Mouse (Mus musculus): ENCODE data around the gene Msl1. TPM values are rescaled to one million over a fixed set of nuclear protein-coding genes. Genes with fewer than 3 reads are reported as not detected.

The Msl1 gene
- total and polyA plus RNA-seq, 3 experiments, result 25.9 to 58.1 (median 27.3) TPM

DNA sequence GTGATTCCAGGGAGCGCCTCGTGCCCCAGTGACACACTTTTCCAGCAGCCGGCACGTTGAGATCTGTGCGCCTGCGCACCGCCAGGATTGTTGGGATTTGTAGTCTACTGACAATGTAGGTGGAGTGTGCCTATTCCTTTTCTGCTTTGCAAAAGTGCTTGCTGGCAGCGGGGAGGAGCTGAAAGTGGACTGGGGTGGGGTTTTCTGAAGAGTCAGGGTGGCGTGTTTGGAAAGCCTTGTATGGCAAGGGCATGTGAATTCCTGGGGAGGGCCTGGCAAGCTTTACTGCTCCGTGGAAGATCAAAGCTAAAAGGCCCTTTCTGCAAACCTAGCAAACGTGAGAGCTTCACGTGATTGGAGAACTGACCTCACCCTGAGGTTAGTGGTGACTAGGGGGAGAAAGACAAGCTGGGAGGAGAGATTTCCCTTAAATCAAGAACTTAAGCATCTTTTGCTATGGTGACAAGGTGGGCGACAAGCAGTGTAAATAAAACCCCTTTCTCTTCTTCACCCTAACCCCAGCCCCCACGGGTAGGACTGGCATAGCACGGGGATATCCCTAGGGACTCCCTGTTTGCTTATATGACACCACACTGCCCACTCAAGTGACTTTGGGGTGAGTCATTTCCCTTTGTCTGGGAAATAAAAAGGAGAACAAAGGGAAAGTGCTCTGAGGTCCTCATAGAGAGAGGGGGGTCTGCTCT lies 19.8 kb upstream of the Msl1 start:
- Histone ChIP-seq H3K9ac (ENCODE audit: insufficient read depth, low read depth) (no peak overlapping the region), H3K4me1 (ENCODE audit: control insufficient read depth in 1 of 2, insufficient read depth in 2 of 2) (peaks cover 29 to 61% of the 10 kb centered on the region in 2 experiments), H3K36me3 (replicated peaks in 1 of 2; ENCODE audit: control insufficient read depth in 1 of 2, insufficient read depth in 1 of 2, low read length in 1 of 2) (peaks cover 0 to under 1% of the 10 kb centered on the region in 2 experiments), H3K27me3 (replicated peaks) (peaks cover 19% of the 10 kb centered on the region), H3K79me2 (replicated peaks; ENCODE audit: control insufficient read depth, extremely low read depth, insufficient read depth, poor library complexity, severe bottlenecking) (no peaks in the 10 kb centered on the region), H3K9me3 (replicated peaks; ENCODE audit: low read length) (no peaks in the 10 kb centered on the region), H3K4me3 (replicated peaks in 1 of 3; ENCODE audit: low read depth in 2 of 3, low read length in 2 of 3, poor library complexity in 1 of 3) (peak overlapping the region; percentile 4 to 32 (median 27)), H3K27ac (ENCODE audit: insufficient read depth, low read depth) (no peak overlapping the region), H3K4me2 (ENCODE audit: insufficient read depth, low read depth, poor library complexity, severe bottlenecking) (peak overlapping the region; percentile 87)
- dilution Hi-C loops (cut with MboI; ENCODE audit: extremely low pct_ligation_motif_present, extremely low pct_unique_long_range_greater_than_20kb, low sequenced_read_pairs), result no loop called here
- in situ Hi-C loops (cut with MboI; ENCODE audit: low pct_ligation_motif_present, low pct_unique_long_range_greater_than_20kb, low sequenced_read_pairs), result no loop called here
- TF ChIP-seq CHD2 (IDR thresholded peaks at IDR 0.05; ENCODE audit: low read length) (peak; percentile 39; the same call in 1 of the 2 replicates), MAX (IDR thresholded peaks at IDR 0.05; ENCODE audit: low read length) (peak; percentile 97), NRF1 (IDR thresholded peaks at IDR 0.05; ENCODE audit: low read depth, low read length) (peak; percentile 97), BHLHE40 (IDR thresholded peaks at IDR 0.05; ENCODE audit: low read depth, low read length) (peak; percentile 86), USF2 (conservative IDR thresholded peaks at IDR 0.05; ENCODE audit: low read depth, low read length) (no peak), POLR2AphosphoS2 (IDR thresholded peaks at IDR 0.05; ENCODE audit: low read depth, low read length) (no peak), CHD1 (IDR thresholded peaks at IDR 0.05; ENCODE audit: low read depth, low read length) (no peak), ETS1 (conservative IDR thresholded peaks at IDR 0.05; ENCODE audit: low read depth, low read length) (peak; percentile 62), SIN3A (IDR thresholded peaks at IDR 0.05; ENCODE audit: low read length) (peak; percentile 82; the same call in 1 of the 2 replicates), ELF1 (IDR thresholded peaks at IDR 0.05; ENCODE audit: low read depth, low read length) (peak; percentile 59; the same call in 1 of the 2 replicates), IRF4 (IDR thresholded peaks at IDR 0.05; ENCODE audit: low read depth, low read length) (no peak), CTCF (conservative IDR thresholded peaks at IDR 0.05 in 1 of 2, IDR thresholded peaks at IDR 0.05 in 1 of 2; ENCODE audit: low read depth in 2 of 2, low read length in 2 of 2) (no peak), ZNF384 (IDR thresholded peaks at IDR 0.05; ENCODE audit: low read depth, low read length) (no peak), USF1 (IDR thresholded peaks at IDR 0.05; ENCODE audit: low read depth, low read length) (0 out of 2 replicates have a peak, but pooled peaks have one; percentile 27), GABPA (IDR thresholded peaks at IDR 0.05; ENCODE audit: insufficient replicate concordance, low read depth, low read length) (peak; percentile 9; the same call in 1 of the 2 replicates), ZKSCAN1 (IDR thresholded peaks at IDR 0.05; ENCODE audit: borderline replicate concordance, low read depth, low read length) (no peak), ZC3H11A (IDR thresholded peaks at IDR 0.05; ENCODE audit: low read depth, low read length) (no peak), E2F4 (IDR thresholded peaks at IDR 0.05; ENCODE audit: insufficient replicate concordance, low read depth, low read length) (no peak), NELFE (IDR thresholded peaks at IDR 0.05; ENCODE audit: low read depth, low read length) (no peak; the same call in 1 of the 2 replicates), TBP (conservative IDR thresholded peaks at IDR 0.05; ENCODE audit: low read depth, low read length) (no peak), KAT2A (IDR thresholded peaks at IDR 0.05; ENCODE audit: insufficient replicate concordance, low read length) (peak; percentile 77; the same call in 1 of the 2 replicates), PAX5 (IDR thresholded peaks at IDR 0.05; ENCODE audit: low read length) (no peak), ZMIZ1 (IDR thresholded peaks at IDR 0.05; ENCODE audit: low read depth, low read length) (no peak), RAD21 (IDR thresholded peaks at IDR 0.05; ENCODE audit: low read depth, low read length) (no peak), POLR2A (IDR thresholded peaks at IDR 0.05; ENCODE audit: low read depth, low read length) (no peak), MEF2A (IDR thresholded peaks at IDR 0.05; ENCODE audit: borderline replicate concordance, low read depth, low read length) (no peak), HCFC1 (IDR thresholded peaks at IDR 0.05; ENCODE audit: low read depth, low read length) (peak; percentile 95), SMC3 (IDR thresholded peaks at IDR 0.05; ENCODE audit: low read depth, low read length) (no peak), TCF12 (IDR thresholded peaks at IDR 0.05; ENCODE audit: low read depth, low read length) (no peak), MXI1 (IDR thresholded peaks at IDR 0.05; ENCODE audit: low read depth, low read length) (peak; percentile 94; the same call in 1 of the 2 replicates), JUND (conservative IDR thresholded peaks at IDR 0.05; ENCODE audit: low read depth, low read length) (no peak), MYC (IDR thresholded peaks at IDR 0.05; ENCODE audit: low read depth, low read length) (peak; percentile 89), UBTF (IDR thresholded peaks at IDR 0.05; ENCODE audit: low read depth, low read length) (no peak), MAZ (IDR thresholded peaks at IDR 0.05; ENCODE audit: low read depth, low read length) (no peak), MAFK (IDR thresholded peaks at IDR 0.05; ENCODE audit: insufficient replicate concordance, low read length) (no peak), EP300 (IDR thresholded peaks at IDR 0.05; ENCODE audit: low read length) (no peak; the same call in 1 of the 2 replicates), JUN (IDR thresholded peaks at IDR 0.05; ENCODE audit: insufficient read depth, low read depth, low read length) (no peak), RCOR1 (conservative IDR thresholded peaks at IDR 0.05; ENCODE audit: low read depth, low read length) (no peak)
- peak; percentile 90 for DNase-seq (ENCODE audit: extremely low read depth)

All from CH12.LX (cell line).